In the genomic region with DNA sequence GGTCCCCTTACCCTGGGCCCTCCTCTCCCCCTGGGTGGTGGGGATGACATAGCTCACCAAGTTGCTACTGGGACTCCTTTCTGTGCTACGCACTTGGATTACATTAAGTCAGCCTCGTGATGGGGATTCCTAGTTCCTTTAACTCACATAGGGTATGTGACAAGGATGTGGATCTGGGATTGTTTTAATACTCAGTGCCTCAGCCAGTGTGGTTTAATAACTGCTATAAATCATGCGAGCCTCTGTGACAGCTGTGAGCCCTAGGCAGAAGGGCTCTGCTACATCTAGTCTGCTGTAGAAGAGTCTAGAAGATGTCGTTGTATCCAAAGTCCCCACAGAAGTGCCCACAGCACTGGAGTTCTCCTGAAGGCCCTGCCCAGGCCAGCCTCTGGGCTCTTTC, we compare ENCODE assay signal across 28 mouse cellular contexts.
DNase-seq lines count a peak whose midpoint lies in the region; ATAC-seq and TF ChIP-seq lines count a peak whose summit lies in the region.
"Had no signal": no experiment of that assay in that cellular context is flagged by ENCODE, and none has a peak within 500 bp of the region (broad histone marks: within the 10 kb centered on the region; RNA-seq: fewer than 3 reads in every experiment).

No protein-coding gene starts in this region.

- no peak for DNase-seq in kidney, adult 9 months
- DNase-seq in stomach, postnatal 0 days (ENCODE audit: low spot score) = no peak
- no peak for DNase-seq in thymus, postnatal 0 days (ENCODE audit: low spot score)
- DNase-seq: adrenal gland, postnatal 25 days; B cell, adult 2 months; cerebellum, adult 18-20 months; cerebellum, postnatal 10 days; gastrocnemius, adult 2 months; heart, adult 2 months; heart, postnatal 10 days; kidney, adult 11 months; kidney, postnatal 10 days; liver; right cerebral cortex, postnatal 14 days; thymus, adult 18-20 months; thymus, postnatal 36 days had no signal

- no peak overlapping the region for H3K4me2 ChIP-seq in hindbrain, embryonic 16.5 days (ENCODE audit: low read length)
- H3K4me2 ChIP-seq in hindbrain, embryonic 12.5 days (replicated peaks) = no peak overlapping the region
- no peak overlapping the region for H3K4me2 ChIP-seq in kidney, embryonic 16.5 days (replicated peaks; ENCODE audit: low read depth, low read length)
- H3K4me2 ChIP-seq in stomach, embryonic 15.5 days = no peak overlapping the region
- H3K4me2 ChIP-seq in stomach, postnatal 0 days (replicated peaks; ENCODE audit: low read depth) = no peak overlapping the region
- H3K4me2 ChIP-seq: heart, embryonic 12.5 days; lung, embryonic 15.5 days; neural tube, embryonic 12.5 days had no signal

- H3K36me3 ChIP-seq in hindbrain, embryonic 16.5 days (ENCODE audit: control insufficient read depth, insufficient read depth, low read length) = no peaks in the 10 kb centered on the region
- H3K36me3 ChIP-seq in hindbrain, embryonic 12.5 days = no peaks in the 10 kb centered on the region
- no peaks in the 10 kb centered on the region for H3K36me3 ChIP-seq in kidney, embryonic 16.5 days (ENCODE audit: insufficient read depth, low read length)
- no peaks in the 10 kb centered on the region for H3K36me3 ChIP-seq in stomach, embryonic 15.5 days
- H3K36me3 ChIP-seq in stomach, postnatal 0 days (ENCODE audit: control insufficient read depth, insufficient read depth, low read length) = no peaks in the 10 kb centered on the region
- H3K36me3 ChIP-seq: heart, embryonic 12.5 days; lung, embryonic 15.5 days; midbrain, embryonic 10.5 days; neural tube, embryonic 12.5 days had no signal

- no peak overlapping the region for H3K9ac ChIP-seq in hindbrain, embryonic 16.5 days (ENCODE audit: low read depth, low read length)
- H3K9ac ChIP-seq in hindbrain, embryonic 12.5 days = no peak overlapping the region
- no peak overlapping the region for H3K9ac ChIP-seq in kidney, embryonic 16.5 days (replicated peaks; ENCODE audit: low read length)
- no peak overlapping the region for H3K9ac ChIP-seq in stomach, embryonic 15.5 days
- H3K9ac ChIP-seq in stomach, postnatal 0 days (ENCODE audit: low read length) = no peak overlapping the region
- H3K9ac ChIP-seq: heart, embryonic 12.5 days; liver, embryonic 14.5 days; lung, embryonic 15.5 days; neural tube, embryonic 12.5 days had no signal

- no peak overlapping the region for H3K27ac ChIP-seq in hindbrain, embryonic 16.5 days (ENCODE audit: low read depth, low read length)
- H3K27ac ChIP-seq in hindbrain, embryonic 12.5 days = no peak overlapping the region
- H3K27ac ChIP-seq in kidney, embryonic 16.5 days (ENCODE audit: low read length) = no peak overlapping the region
- no peak overlapping the region for H3K27ac ChIP-seq in stomach, embryonic 15.5 days
- no peak overlapping the region for H3K27ac ChIP-seq in stomach, postnatal 0 days (replicated peaks)
- H3K27ac ChIP-seq: gastrocnemius, adult 2 months; heart, adult 2 months; liver, embryonic 14.5 days; lung, embryonic 15.5 days; midbrain, embryonic 10.5 days; neural tube, embryonic 12.5 days had no signal

- H3K4me1 ChIP-seq in hindbrain, embryonic 16.5 days (ENCODE audit: control insufficient read depth, insufficient read depth, low read depth, low read length) = no peaks in the 10 kb centered on the region
- H3K4me1 ChIP-seq in hindbrain, embryonic 12.5 days = peaks cover 8% of the 10 kb centered on the region; the same call in 1 of the 2 replicates
- H3K4me1 ChIP-seq in kidney, embryonic 16.5 days (ENCODE audit: insufficient read depth, low read length) = peaks cover 9% of the 10 kb centered on the region; the same call in 1 of the 2 replicates
- no peaks in the 10 kb centered on the region for H3K4me1 ChIP-seq in stomach, embryonic 15.5 days
- H3K4me1 ChIP-seq in stomach, postnatal 0 days (replicated peaks; ENCODE audit: control insufficient read depth, insufficient read depth) = no peaks in the 10 kb centered on the region
- H3K4me1 ChIP-seq: lung, embryonic 15.5 days; neural tube, embryonic 12.5 days had no signal

- TF ChIP-seq CTCF in stomach, postnatal 0 days (IDR thresholded peaks at IDR 0.05; ENCODE audit: low read depth) = no peak

- ATAC-seq in hindbrain, embryonic 16.5 days = peak; percentile 76
- no peak for ATAC-seq in hindbrain, embryonic 12.5 days (ENCODE audit: low FRiP score)
- ATAC-seq in kidney, embryonic 16.5 days (ENCODE audit: low FRiP score, low TSS enrichment) = peak; percentile 57; the same call in 1 of the 2 replicates
- 0 out of 2 replicates have a peak, but pooled peaks have one; percentile 27 for ATAC-seq in stomach, embryonic 15.5 days (ENCODE audit: insufficient read depth, low FRiP score, low read depth)
- ATAC-seq in stomach, postnatal 0 days (ENCODE audit: low FRiP score, low TSS enrichment) = no peak
- ATAC-seq: forebrain, embryonic 16.5 days had no signal

- H3K9me3 ChIP-seq in hindbrain, embryonic 16.5 days (ENCODE audit: control insufficient read depth, low read length) = no peaks in the 10 kb centered on the region
- no peaks in the 10 kb centered on the region for H3K9me3 ChIP-seq in hindbrain, embryonic 12.5 days (replicated peaks)
- peaks cover 4% of the 10 kb centered on the region; the same call in 1 of the 2 replicates for H3K9me3 ChIP-seq in kidney, embryonic 16.5 days (ENCODE audit: low read length)
- H3K9me3 ChIP-seq in stomach, embryonic 15.5 days = no peaks in the 10 kb centered on the region
- H3K9me3 ChIP-seq in stomach, postnatal 0 days (ENCODE audit: control insufficient read depth, low read length) = no peaks in the 10 kb centered on the region
- H3K9me3 ChIP-seq: heart, embryonic 12.5 days; lung, embryonic 15.5 days; midbrain, embryonic 10.5 days; neural tube, embryonic 12.5 days had no signal

- H3K4me3 ChIP-seq in hindbrain, embryonic 16.5 days (ENCODE audit: low read length) = no peak overlapping the region
- no peak overlapping the region for H3K4me3 ChIP-seq in hindbrain, embryonic 12.5 days
- no peak overlapping the region for H3K4me3 ChIP-seq in kidney, embryonic 16.5 days (ENCODE audit: low read length)
- no peak overlapping the region for H3K4me3 ChIP-seq in stomach, embryonic 15.5 days (replicated peaks)
- H3K4me3 ChIP-seq in stomach, postnatal 0 days (ENCODE audit: low read depth, low read length) = no peak overlapping the region
- H3K4me3 ChIP-seq: erythroblast, embryonic 14.5 days; gastrocnemius, adult 2 months; heart, adult 2 months; heart, embryonic 12.5 days; lung, embryonic 15.5 days; midbrain, embryonic 10.5 days; myocyte; neural tube, embryonic 12.5 days had no signal

- TF ChIP-seq EP300 in stomach, postnatal 0 days (optimal IDR thresholded peaks at IDR 0.05) = no peak

- H3K27me3 ChIP-seq in hindbrain, embryonic 16.5 days (replicated peaks; ENCODE audit: control insufficient read depth, insufficient read depth, low read length) = no peaks in the 10 kb centered on the region
- H3K27me3 ChIP-seq in hindbrain, embryonic 12.5 days = no peaks in the 10 kb centered on the region
- H3K27me3 ChIP-seq in kidney, embryonic 16.5 days (ENCODE audit: insufficient read depth, low read length) = no peaks in the 10 kb centered on the region; the same call in 1 of the 2 replicates
- H3K27me3 ChIP-seq in stomach, embryonic 15.5 days (replicated peaks) = no peaks in the 10 kb centered on the region
- no peaks in the 10 kb centered on the region for H3K27me3 ChIP-seq in stomach, postnatal 0 days (ENCODE audit: control insufficient read depth, insufficient read depth, low read length)
- H3K27me3 ChIP-seq: heart, embryonic 12.5 days; lung, embryonic 15.5 days; neural tube, embryonic 12.5 days had no signal

- WGBS in hindbrain, embryonic 16.5 days = 63% methylated on average over 4 of the region's 4 CpGs
- 71% methylated on average over 4 of the region's 4 CpGs for WGBS in hindbrain, embryonic 12.5 days
- 56% methylated on average over 4 of the region's 4 CpGs for WGBS in kidney, embryonic 16.5 days
- WGBS in stomach, embryonic 15.5 days = 57% methylated on average over 4 of the region's 4 CpGs
- 62% methylated on average over 4 of the region's 4 CpGs for WGBS in stomach, postnatal 0 days

Comparison
In these comparisons a context has a peak if more than half of its experiments do, and no peak if none do; other contexts are left out.
1. ATAC-seq: peak in hindbrain, embryonic 16.5 days (single experiment), kidney, embryonic 16.5 days (single experiment) and stomach, embryonic 15.5 days (single experiment); none in hindbrain, embryonic 12.5 days (single experiment) and stomach, postnatal 0 days (single experiment).